Mouse (Mus musculus) spleen, adult 2 months (tissue): ENCODE results near the gene Acsl4. TPM values are rescaled to one million over a fixed set of nuclear protein-coding genes. Genes with fewer than 3 reads are reported as not detected.
A peak's percentile ranks its signal among the peaks of the same experiment; 100 is the strongest.

Source experiments
- DNase-seq, 2 experiments: peaks; one replicate each; pipeline versions ENCODE4 v3.0.0 to v3.0.0-alpha.2; 2012 to 2021; ENCODE audit warnings: low spot score in 2 of 2, low read depth in 1 of 2
- H3K27ac ChIP-seq: fragments of 200-500 bp; 2 replicates; pipeline ENCODE4 v1.5.1; 2012; ENCODE audit warnings: low read length, inconsistent platforms; ENCODE audit not compliant: insufficient read depth
- H3K27me3 ChIP-seq: fragments of 200-500 bp; 2 replicates; pipeline ENCODE4 v1.6.1; 2012; ENCODE audit warnings: mild to moderate bottlenecking, moderate library complexity, low read length, inconsistent platforms; ENCODE audit not compliant: control insufficient read depth, insufficient read depth
- H3K36me3 ChIP-seq: fragments of 200-500 bp; 2 replicates; pipeline ENCODE4 v1.6.1; 2012; ENCODE audit warnings: mild to moderate bottlenecking, low read length, inconsistent platforms; ENCODE audit not compliant: control insufficient read depth, insufficient read depth
- H3K4me1 ChIP-seq: fragments of 200-500 bp; 2 replicates; pipeline ENCODE4 v1.6.1; 2011; ENCODE audit warnings: inconsistent platforms; ENCODE audit not compliant: control insufficient read depth, insufficient read depth, insufficient read length
- H3K4me3 ChIP-seq: fragments of 200-500 bp; 2 replicates; pipeline ENCODE4 v1.5.1; 2011; ENCODE audit warnings: mild to moderate bottlenecking, inconsistent platforms; ENCODE audit not compliant: insufficient read depth, insufficient read length; ENCODE audit errors: extremely low read depth
- CTCF ChIP-seq: fragments of 200-500 bp; IDR thresholded peaks from 2 replicates; pipeline ENCODE4 v1.5.1; 2011; ENCODE audit warnings: mild to moderate bottlenecking, inconsistent platforms; ENCODE audit not compliant: insufficient read depth, insufficient read length, insufficient replicate concordance; ENCODE audit errors: extremely low read depth
- POLR2A ChIP-seq: fragments of 200-500 bp; IDR thresholded peaks from 2 replicates; pipeline ENCODE4 v1.6.1; 2011; ENCODE audit warnings: low read depth, low read length, inconsistent platforms
- WGBS: fragments of 180-500 bp; shearing (Covaris S2); methylation state at CpG from one replicate; pipeline ENCODE4 v1.1.7; 2018; 5-methylcytosine and 5-hydroxymethylcytosine counted together
- polyA plus RNA-seq: library from polyadenylated mRNA; depleted of rRNA; stranded (reverse); fragments of >200 nt; gene quantifications from 2 replicates; pipeline ENCODE4 v1.2.3, GENCODE M21; 2012

The Acsl4 gene
- polyA plus RNA-seq, 1 experiment: 2.1 TPM

DNA sequence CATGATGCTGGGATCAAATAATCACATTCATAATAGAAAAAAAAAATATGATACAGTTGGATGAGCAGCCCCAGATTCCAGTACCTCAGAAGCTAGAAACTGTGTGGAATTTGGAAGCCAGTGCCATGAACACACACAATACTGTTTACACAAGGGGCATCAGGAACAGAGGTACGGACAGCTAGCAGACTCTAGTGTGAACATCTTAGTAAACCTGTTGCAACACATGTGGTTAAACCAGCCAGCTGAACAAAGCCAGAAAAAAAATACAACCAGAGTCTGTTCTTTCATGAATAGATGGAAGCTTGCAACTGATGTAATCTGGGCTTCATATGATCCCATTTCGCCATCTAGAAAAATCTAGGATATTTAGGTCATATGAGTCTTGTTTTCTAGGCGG lies 19.0 kb upstream of the Acsl4 start:
- 84% methylated on average over 3 of the region's 3 CpGs for WGBS

DNA sequence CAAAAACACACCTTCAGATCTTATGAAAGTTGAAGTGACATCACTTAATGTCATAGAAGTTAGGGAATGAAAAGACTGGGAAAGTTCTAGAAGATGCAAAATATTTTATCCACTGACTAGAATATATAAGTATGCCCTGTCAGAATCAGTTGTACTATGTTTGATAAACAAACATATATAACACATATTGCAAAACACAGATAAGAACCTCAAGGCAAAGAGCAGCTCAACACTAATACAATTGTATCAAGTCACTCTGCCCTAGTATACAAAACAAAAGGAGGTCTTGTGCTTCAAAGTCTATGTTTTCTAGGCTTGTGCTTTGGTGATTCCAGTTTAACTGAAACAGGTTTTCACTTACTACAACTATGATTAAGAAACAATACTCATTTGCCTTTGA lies 12.8 kb upstream of the Acsl4 start:
- DNase-seq: no peak
- Histone ChIP-seq H3K4me3 (no peak overlapping the region), H3K27me3 (no peaks in the 10 kb centered on the region), H3K36me3 (no peaks in the 10 kb centered on the region), H3K4me1 (no peaks in the 10 kb centered on the region), H3K27ac (no peak overlapping the region)
- no peak for TF ChIP-seq POLR2A
- TF ChIP-seq CTCF: no peak

More for the DNA sequence above, 19.0 kb upstream of the Acsl4 start:
- H3K36me3 ChIP-seq: no peaks in the 10 kb centered on the region
- H3K4me3 ChIP-seq: no peak overlapping the region
- no peak for DNase-seq
- H3K27me3 ChIP-seq: no peaks in the 10 kb centered on the region
- no peak overlapping the region for H3K27ac ChIP-seq
- H3K4me1 ChIP-seq: no peaks in the 10 kb centered on the region
- TF ChIP-seq POLR2A (no peak), CTCF (no peak)

DNA sequence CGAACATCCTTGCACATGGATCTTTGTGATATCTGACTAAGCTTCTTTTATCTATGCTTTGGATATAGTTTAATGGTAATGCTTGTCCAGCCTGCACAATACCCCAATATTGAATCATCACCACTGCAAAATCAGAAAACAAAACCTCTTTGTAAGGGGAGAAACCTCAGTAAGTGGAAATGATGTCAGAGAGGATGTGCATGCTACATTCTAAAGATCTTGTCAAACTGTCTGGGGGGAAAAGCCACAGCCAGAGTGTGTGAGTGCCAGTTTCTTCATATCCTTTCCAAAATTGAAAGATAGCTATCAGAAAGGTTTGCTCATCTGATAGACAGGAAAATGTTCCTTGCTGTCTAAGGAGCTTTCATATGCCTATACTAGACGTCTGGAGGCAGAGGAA lies 8.3 kb upstream of the Acsl4 start:
- no peaks in the 10 kb centered on the region for H3K27me3 ChIP-seq
- TF ChIP-seq POLR2A (no peak), CTCF (no peak)
- no peak for DNase-seq
- 48% methylated on average over 2 of the region's 2 CpGs for WGBS
- no peaks in the 10 kb centered on the region for H3K4me1 ChIP-seq
- no peak overlapping the region for H3K27ac ChIP-seq
- no peak overlapping the region for H3K4me3 ChIP-seq
- no peaks in the 10 kb centered on the region for H3K36me3 ChIP-seq

DNA sequence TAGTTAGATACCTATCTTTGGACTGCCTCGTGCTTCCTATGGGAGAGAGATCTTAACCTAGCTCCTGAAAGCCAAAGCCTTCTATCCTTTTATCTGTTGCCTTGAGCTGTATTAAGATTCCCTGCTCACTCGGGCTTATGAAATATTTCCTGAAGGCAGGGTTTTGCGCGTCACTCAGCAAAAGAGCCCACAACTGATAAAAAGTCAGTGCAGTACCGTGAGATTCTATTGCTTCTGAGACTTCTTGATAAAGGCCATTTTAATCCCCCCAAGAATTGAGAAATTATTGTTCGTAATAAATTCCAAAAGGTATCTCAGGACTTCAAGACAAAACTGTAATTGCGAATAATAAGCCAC lies 552 bp upstream of the Acsl4 start:
- Histone ChIP-seq H3K4me3 (peak overlapping the region; percentile 94), H3K27me3 (no peaks in the 10 kb centered on the region), H3K27ac (peak overlapping the region; percentile 97), H3K4me1 (no peaks in the 10 kb centered on the region), H3K36me3 (no peaks in the 10 kb centered on the region)
- TF ChIP-seq POLR2A (no peak), CTCF (no peak)
- WGBS: 31% methylated on average over 7 of the region's 7 CpGs
- no peak for DNase-seq

DNA sequence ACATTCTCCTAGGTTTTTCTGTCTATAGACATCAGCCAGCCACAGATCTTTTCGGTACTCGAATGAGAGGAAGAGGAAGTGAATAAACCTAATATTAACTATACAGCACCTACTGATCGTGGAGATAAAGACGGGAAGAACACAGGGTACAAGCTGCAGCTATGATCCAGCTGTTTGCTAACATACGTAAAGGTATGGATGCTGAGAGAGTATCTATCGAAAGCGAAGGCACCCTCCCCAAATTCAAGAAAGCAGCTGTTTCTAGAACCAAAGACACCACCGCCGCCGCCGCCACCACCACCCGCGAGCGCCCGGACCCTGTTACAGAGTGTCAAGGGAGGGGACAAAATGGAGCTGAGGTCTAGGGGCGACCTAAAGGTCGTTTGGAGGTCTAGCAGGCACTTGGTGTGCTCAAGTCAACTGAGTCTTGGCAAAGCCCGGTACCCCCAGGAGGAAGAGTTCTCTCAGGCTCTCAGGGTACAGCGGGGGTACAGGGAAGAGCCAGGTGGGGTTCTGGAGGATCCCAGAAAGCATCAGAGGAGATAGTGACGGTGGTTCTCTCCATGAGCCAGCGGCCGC lies 665 bp downstream of the Acsl4 start:
- Histone ChIP-seq H3K4me3 (peak overlapping the region; percentile 99), H3K4me1 (no peaks in the 10 kb centered on the region), H3K36me3 (no peaks in the 10 kb centered on the region), H3K27ac (peak overlapping the region; percentile 96), H3K27me3 (no peaks in the 10 kb centered on the region)
- WGBS: 28% methylated on average over 22 of the region's 22 CpGs
- peak in 1 of 2 experiments; percentile 10 for DNase-seq
- TF ChIP-seq CTCF: no peak
- TF ChIP-seq POLR2A: no peak

DNA sequence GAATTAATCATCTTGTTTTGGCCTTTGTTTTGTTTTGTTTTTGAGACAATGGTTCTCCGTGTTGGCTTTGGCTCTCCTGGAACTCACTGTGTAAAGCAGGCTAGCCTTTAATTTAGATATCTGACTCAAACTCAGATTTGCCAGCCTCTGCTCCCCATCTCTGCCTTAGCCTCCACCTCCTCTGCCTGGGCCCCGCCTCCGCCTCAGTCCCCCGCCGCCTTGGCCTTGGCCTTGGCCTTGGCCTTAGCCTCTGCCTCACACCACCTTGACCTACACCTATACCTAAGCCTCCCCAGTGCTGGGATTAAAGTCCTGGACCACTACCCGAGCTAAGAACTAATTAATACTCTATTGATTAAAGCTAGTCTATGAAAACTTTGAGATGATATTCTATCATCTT lies 2.2 kb downstream of the Acsl4 start:
- no peak overlapping the region for H3K4me3 ChIP-seq
- WGBS: 87% methylated on average over 6 of the region's 6 CpGs
- H3K27me3 ChIP-seq: no peaks in the 10 kb centered on the region
- no peak for TF ChIP-seq POLR2A
- TF ChIP-seq CTCF: no peak
- H3K27ac ChIP-seq: no peak overlapping the region
- H3K36me3 ChIP-seq: no peaks in the 10 kb centered on the region
- no peaks in the 10 kb centered on the region for H3K4me1 ChIP-seq
- no peak for DNase-seq

DNA sequence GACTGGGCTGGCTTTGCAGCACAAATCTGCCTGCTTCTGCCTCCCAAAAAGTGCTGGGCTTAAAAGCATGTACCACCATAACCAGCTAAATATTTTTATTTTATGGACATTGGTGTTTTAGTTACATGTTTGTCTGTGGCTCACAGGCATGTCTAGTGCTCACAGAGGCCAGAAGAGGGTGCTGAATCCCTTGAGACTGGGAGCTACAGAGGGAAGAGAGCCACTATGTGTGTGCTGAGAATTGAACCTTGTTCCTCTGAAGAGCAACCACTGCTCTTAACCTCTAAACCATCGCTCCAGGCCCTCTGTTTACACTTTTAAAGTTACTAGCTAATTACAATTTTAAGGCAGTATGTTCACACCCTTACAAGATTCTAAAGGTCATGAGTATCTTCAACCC lies 2.7 kb downstream of the Acsl4 start:
- H3K4me3 ChIP-seq: no peak overlapping the region

More for the DNA sequence above, 2.7 kb downstream of the Acsl4 start:
- no peak for DNase-seq
- TF ChIP-seq CTCF: no peak
- TF ChIP-seq POLR2A: no peak
- H3K27me3 ChIP-seq: no peaks in the 10 kb centered on the region
- H3K27ac ChIP-seq: no peak overlapping the region
- no peaks in the 10 kb centered on the region for H3K36me3 ChIP-seq
- WGBS: 89% methylated on average over 1 of the region's 1 CpGs
- no peaks in the 10 kb centered on the region for H3K4me1 ChIP-seq
